Mouse (Mus musculus): ENCODE data around the gene Ube2o. TPM values are rescaled to one million over a fixed set of nuclear protein-coding genes. Genes with fewer than 3 reads are reported as not detected.

Ube2o gene
- polyA plus RNA-seq, 1 experiment from 2014 or later: 5.8 TPM

GRCm38 (mm10) chr11:116533341-116534153, 47.7 kb downstream of the Ube2o start:
- Histone ChIP-seq H3K27me3 (ENCODE audit: insufficient read depth, low read length) (peaks cover 28% of the 10 kb centered on the region), H3K27ac (ENCODE audit: low read length) (no peak overlapping the region), H3K4me1 (ENCODE audit: insufficient read depth, low read length) (peaks cover 35% of the 10 kb centered on the region), H3K4me3 (ENCODE audit: low read length) (peak overlapping the region; percentile 59), H3K4me2 (replicated peaks; ENCODE audit: low read depth, low read length) (peak overlapping the region; percentile 99), H3K36me3 (ENCODE audit: insufficient read depth, low read length) (peaks cover 6% of the 10 kb centered on the region), H3K9ac (replicated peaks; ENCODE audit: low read length) (peak overlapping the region; percentile 66), H3K9me3 (ENCODE audit: low read length) (no peaks in the 10 kb centered on the region)
- peak; percentile 24 for ATAC-seq (ENCODE audit: low FRiP score, low TSS enrichment)
- WGBS: under 1% methylated on average over 62 of the region's 63 CpGs

DNA sequence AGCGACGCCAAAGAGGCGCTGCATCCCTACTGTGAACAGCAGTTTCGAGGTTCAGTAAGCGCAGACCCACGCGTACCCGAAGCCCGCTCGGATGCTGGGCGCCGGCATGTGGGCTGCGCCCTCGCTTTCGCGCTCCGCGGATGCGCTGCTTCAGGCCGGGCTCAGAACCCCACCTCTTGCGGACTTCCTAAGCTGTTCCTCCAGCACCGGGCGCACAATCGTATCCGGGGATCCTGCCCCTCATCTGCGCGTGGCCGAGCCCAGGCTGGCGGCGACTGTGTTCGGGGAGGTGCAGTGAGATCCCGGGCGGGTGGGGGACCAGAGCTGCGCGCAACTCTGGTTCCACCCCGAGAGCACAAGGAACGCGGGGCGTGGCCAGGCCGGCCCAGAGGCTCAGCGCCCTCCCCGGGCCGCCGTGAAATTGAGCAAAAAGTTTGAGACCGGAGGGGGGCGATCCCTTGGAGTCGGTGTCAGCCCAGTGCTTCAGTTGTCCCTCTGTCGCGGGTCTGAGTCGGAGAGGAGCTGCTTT, 48.4 kb downstream of the Ube2o start:
- Histone ChIP-seq H3K4me3 (ENCODE audit: low read length) (peak overlapping the region; percentile 59), H3K27ac (ENCODE audit: low read length) (no peak overlapping the region)

DNA sequence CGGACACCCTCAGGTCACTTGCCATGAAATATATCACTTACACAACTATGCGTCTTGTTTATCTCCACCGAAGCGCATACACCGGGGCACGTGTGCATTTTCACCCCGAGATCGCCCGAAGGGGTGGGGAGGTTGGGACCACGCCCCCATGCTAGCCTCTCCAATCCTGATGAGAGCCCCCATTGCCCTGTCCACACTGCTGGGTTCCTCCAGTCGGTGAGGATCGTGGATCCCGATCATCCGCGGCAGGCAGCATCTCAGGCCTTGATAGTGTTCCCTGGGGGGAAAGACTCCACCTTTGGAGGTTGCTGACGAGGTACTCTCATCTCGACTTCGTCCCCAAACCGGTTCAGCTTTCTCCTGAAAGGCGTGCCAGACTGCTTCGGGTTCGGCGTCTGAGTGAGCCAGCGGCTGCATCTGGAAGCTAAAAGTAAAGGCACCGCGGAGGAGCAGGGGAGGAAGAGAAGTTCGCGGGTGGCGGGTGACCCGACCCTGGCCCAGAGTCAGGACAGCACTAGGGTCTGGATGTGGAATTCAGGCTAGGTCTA, 48.9 kb downstream of the Ube2o start:
- peaks cover 35% of the 10 kb centered on the region for H3K4me1 ChIP-seq (ENCODE audit: insufficient read depth, low read length)
- H3K36me3 ChIP-seq (ENCODE audit: insufficient read depth, low read length): no peaks in the 10 kb centered on the region
- 0 out of 2 replicates have a peak, but pooled peaks have one; percentile 23 for ATAC-seq (ENCODE audit: low FRiP score, low TSS enrichment)
- peak overlapping the region; percentile 99 for H3K4me2 ChIP-seq (replicated peaks; ENCODE audit: low read depth, low read length)
- under 1% methylated on average over 30 of the region's 30 CpGs for WGBS
- peak overlapping the region; percentile 59 for H3K4me3 ChIP-seq (ENCODE audit: low read length)
- H3K27me3 ChIP-seq (ENCODE audit: insufficient read depth, low read length): peaks cover 28% of the 10 kb centered on the region
- H3K9me3 ChIP-seq (ENCODE audit: low read length): no peaks in the 10 kb centered on the region
- no peak overlapping the region for H3K27ac ChIP-seq (ENCODE audit: low read length)
- H3K9ac ChIP-seq (replicated peaks; ENCODE audit: low read length): peak overlapping the region; percentile 66

More for the DNA sequence above, 48.4 kb downstream of the Ube2o start:
- peaks cover 28% of the 10 kb centered on the region for H3K27me3 ChIP-seq (ENCODE audit: insufficient read depth, low read length)
- no peaks in the 10 kb centered on the region for H3K9me3 ChIP-seq (ENCODE audit: low read length)
- under 1% methylated on average over 50 of the region's 50 CpGs for WGBS
- H3K4me2 ChIP-seq (replicated peaks; ENCODE audit: low read depth, low read length): peak overlapping the region; percentile 99
- no peaks in the 10 kb centered on the region for H3K36me3 ChIP-seq (ENCODE audit: insufficient read depth, low read length)
- H3K4me1 ChIP-seq (ENCODE audit: insufficient read depth, low read length): peaks cover 35% of the 10 kb centered on the region
- peak overlapping the region; percentile 66 for H3K9ac ChIP-seq (replicated peaks; ENCODE audit: low read length)
- ATAC-seq (ENCODE audit: low FRiP score, low TSS enrichment): peak; percentile 53

GRCm38 (mm10) chr11:116531371-116532191, 49.7 kb downstream of the Ube2o start:
- H3K4me3 ChIP-seq (ENCODE audit: low read length): peak overlapping the region; percentile 59
- H3K27ac ChIP-seq (ENCODE audit: low read length): no peak overlapping the region
- no peaks in the 10 kb centered on the region for H3K9me3 ChIP-seq (ENCODE audit: low read length)
- H3K4me1 ChIP-seq (ENCODE audit: insufficient read depth, low read length): peaks cover 35% of the 10 kb centered on the region
- H3K36me3 ChIP-seq (ENCODE audit: insufficient read depth, low read length): no peaks in the 10 kb centered on the region
- no peak for ATAC-seq (ENCODE audit: low FRiP score, low TSS enrichment)
- peak overlapping the region; percentile 41; the same call in 1 of the 2 replicates for H3K9ac ChIP-seq (replicated peaks; ENCODE audit: low read length)
- peaks cover 28% of the 10 kb centered on the region for H3K27me3 ChIP-seq (ENCODE audit: insufficient read depth, low read length)
- H3K4me2 ChIP-seq (replicated peaks; ENCODE audit: low read depth, low read length): peak overlapping the region; percentile 99
- WGBS: 2% methylated on average over 48 of the region's 48 CpGs

DNA sequence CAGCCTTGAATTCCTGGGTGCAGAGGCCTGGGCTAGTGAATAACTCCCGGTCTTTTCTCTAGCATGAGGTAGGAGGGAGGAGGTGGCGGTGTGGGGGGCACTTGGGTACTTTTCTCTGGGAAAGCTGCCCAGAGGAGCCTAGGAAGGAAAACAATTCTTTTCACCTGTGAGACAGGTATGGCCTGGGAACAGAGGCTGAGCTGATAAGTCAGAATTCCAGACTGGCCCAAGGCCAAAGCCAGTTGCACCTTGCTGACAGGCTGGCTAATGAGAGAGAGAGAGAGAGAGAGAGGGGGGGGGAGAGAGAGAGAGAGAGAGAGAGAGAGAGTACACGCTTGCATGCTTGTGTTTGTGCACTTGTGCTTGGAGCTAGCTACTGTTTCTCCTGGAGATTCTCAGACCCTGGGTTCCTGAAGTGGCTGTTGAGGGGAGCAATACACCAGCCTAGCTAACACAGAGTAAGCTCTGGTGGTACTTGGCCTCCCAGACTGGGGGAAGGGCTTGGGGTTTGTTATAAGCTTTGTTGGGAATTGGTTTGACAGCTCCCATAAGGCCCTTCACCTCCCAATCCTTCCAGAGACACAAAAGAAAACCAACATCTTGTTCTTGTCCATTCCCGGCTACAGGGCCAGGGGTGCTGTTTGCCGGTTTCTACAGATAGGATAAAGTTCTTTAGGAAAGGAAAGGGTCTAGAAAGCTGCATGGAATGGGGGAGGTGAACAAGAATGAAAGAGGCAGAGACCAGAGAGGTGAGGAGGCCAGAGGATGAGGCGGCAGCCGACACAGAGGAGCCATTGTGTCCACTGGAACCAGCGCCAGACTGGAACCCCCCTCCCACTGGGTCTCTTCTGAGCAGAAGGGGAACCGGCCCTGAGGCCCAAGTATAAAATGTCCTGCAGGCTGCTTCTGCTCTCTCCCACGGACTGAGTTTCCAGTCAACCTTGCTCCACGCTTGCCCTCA, 50.8 kb downstream of the Ube2o start, which contains the start of gene Sphk1:
TSS of gene Sphk1 (plus strand) at position 739 of the 961 bp plus-strand sequence.
- ATAC-seq (ENCODE audit: low FRiP score, low TSS enrichment): no peak
- Histone ChIP-seq H3K36me3 (ENCODE audit: insufficient read depth, low read length) (no peaks in the 10 kb centered on the region), H3K4me2 (replicated peaks; ENCODE audit: low read depth, low read length) (peak within 1 kb of the TSS; percentile 99), H3K4me1 (ENCODE audit: insufficient read depth, low read length) (peaks cover 35% of the 10 kb centered on the region), H3K9me3 (ENCODE audit: low read length) (no peaks in the 10 kb centered on the region), H3K9ac (replicated peaks; ENCODE audit: low read length) (peak within 1 kb of the TSS; percentile 41; the same call in 1 of the 2 replicates), H3K27me3 (ENCODE audit: insufficient read depth, low read length) (peaks cover 28% of the 10 kb centered on the region), H3K4me3 (ENCODE audit: low read length) (peak within 1 kb of the TSS; percentile 59), H3K27ac (ENCODE audit: low read length) (no peak within 1 kb of the TSS)
- WGBS: 34% methylated on average over 11 of the region's 11 CpGs

DNA sequence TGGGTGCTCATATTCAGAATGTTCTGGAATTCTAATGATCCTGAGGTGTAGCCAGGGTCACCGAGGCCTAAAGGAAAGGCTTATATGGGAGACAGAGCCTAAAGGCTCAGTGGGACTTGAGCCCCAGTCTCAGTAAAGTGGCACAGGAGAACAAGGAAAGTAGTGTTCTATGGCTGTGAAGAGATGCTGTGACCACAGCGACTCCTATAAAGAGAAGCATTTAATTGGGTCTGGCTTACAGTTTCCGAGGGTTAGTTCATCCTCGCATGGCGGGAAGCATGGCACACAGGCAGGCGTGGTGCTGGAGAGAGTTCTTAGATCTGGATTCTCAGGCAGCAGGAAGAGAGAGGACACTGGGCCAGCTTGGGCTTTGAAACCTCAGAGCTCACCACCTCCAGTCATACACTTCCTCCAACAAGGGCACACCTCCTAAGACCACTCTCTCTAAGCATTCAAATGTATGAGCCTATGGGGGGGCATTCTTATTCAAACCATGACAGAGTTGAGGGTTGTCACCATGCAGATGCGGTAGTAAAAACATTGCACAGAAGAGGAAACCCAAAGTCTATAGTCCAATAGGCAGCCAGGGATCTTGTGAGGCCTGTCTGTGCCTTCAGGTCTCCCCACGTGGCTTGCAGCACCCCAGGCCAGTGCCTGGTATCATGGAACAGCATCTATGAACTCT, 52.5 kb downstream of the Ube2o start:
- Histone ChIP-seq H3K9ac (replicated peaks; ENCODE audit: low read length) (no peak overlapping the region), H3K9me3 (ENCODE audit: low read length) (no peaks in the 10 kb centered on the region), H3K36me3 (ENCODE audit: insufficient read depth, low read length) (no peaks in the 10 kb centered on the region), H3K27ac (ENCODE audit: low read length) (no peak overlapping the region), H3K27me3 (ENCODE audit: insufficient read depth, low read length) (peaks cover 28% of the 10 kb centered on the region), H3K4me1 (ENCODE audit: insufficient read depth, low read length) (peaks cover 33% of the 10 kb centered on the region), H3K4me3 (ENCODE audit: low read length) (no peak overlapping the region), H3K4me2 (replicated peaks; ENCODE audit: low read depth, low read length) (no peak overlapping the region)
- 82% methylated on average over 8 of the region's 8 CpGs for WGBS
- ATAC-seq (ENCODE audit: low FRiP score, low TSS enrichment): no peak

DNA sequence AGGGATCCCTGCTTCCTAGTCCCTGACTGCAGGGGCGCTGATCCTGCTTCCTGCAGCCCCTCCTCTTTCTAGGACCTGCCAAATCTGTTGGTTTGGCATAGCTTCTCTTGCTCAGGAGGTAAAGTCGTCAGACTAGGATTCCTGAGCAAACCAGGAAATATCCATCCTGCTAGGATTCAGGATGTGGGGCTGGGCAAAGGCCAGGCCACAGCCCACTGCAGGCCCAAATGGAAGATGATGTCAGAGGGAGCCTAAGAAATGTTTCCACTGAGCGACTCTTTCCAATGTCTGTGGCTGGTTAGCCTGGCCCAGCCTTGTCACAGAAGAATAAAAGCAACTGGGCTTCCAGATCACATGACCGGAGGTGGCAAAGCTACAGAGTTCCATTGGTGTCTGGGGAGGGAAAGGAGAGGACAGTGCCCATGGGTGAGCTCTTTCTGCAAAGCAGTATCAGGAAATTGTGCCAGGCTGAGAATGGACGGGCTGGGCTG, 57.5 kb downstream of the Ube2o start:
- peak; percentile 63; the same call in 1 of the 2 replicates for ATAC-seq (ENCODE audit: low FRiP score, low TSS enrichment)
- Histone ChIP-seq H3K9ac (replicated peaks; ENCODE audit: low read length) (peak overlapping the region; percentile 15; the same call in 1 of the 2 replicates), H3K4me2 (replicated peaks; ENCODE audit: low read depth, low read length) (no peak overlapping the region), H3K36me3 (ENCODE audit: insufficient read depth, low read length) (no peaks in the 10 kb centered on the region), H3K27ac (ENCODE audit: low read length) (peak overlapping the region; percentile 43; the same call in 1 of the 2 replicates), H3K27me3 (ENCODE audit: insufficient read depth, low read length) (no peaks in the 10 kb centered on the region), H3K4me3 (ENCODE audit: low read length) (no peak overlapping the region), H3K4me1 (ENCODE audit: insufficient read depth, low read length) (peaks cover 14% of the 10 kb centered on the region; the same call in 1 of the 2 replicates), H3K9me3 (ENCODE audit: low read length) (no peaks in the 10 kb centered on the region)
- WGBS: 51% methylated on average over 5 of the region's 5 CpGs

Data from kidney, embryonic 16.5 days (tissue).